Mouse (Mus musculus): Measurements from ENCODE around the gene Tmc3. TPM values are rescaled to one million over a fixed set of nuclear protein-coding genes. Genes with fewer than 3 reads are reported as not detected.
A peak's percentile ranks its signal among the peaks of the same experiment; 100 is the strongest.

The Tmc3 gene
- total RNA-seq, 2 experiments from 2014 or later = 1.8 to 1.9 TPM

- intact Hi-C loops (cut with DNase I) = loop anchor here (2.0 kb wide), 1 partner anchor 17 kb away; no protein-coding TSS in a partner anchor
- no peak for DNase-seq
Measured at GRCm38 (mm10) chr7:83633856-83634255, 49.1 kb downstream of the Tmc3 start.

DNA sequence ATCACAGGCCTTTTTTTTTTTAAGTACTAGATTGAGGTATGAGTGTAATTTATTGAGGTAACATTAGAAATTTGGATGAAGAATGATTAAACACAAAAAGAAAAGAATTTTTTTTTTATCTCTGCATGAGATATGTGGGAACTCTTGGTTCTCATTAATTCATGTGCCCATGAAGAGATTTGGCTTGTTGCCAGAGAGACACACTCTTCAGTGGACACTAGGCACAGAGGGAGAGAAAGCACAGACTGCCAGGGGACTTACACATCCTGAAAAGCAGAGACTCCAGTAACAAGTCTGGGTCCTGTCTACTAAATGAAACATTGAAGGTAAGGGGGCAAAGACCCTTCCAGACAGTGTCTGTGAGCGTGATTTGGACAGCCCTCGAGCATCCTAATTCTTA is 51.0 kb downstream of the Tmc3 start:
- DNase-seq = no peak
- intact Hi-C loops (cut with DNase I) = no loop called here

GRCm38 (mm10) chr7:83636425-83636824 is 51.7 kb downstream of the Tmc3 start:
- no peak for DNase-seq
- intact Hi-C loops (cut with DNase I) = no loop called here

GRCm38 (mm10) chr7:83637781-83638583 is 53.3 kb downstream of the Tmc3 start:
- intact Hi-C loops (cut with DNase I) = no loop called here
- DNase-seq = no peak

GRCm38 (mm10) chr7:83639084-83639483 is 54.4 kb downstream of the Tmc3 start:
- intact Hi-C loops (cut with DNase I) = no loop called here
- DNase-seq = no peak

DNA sequence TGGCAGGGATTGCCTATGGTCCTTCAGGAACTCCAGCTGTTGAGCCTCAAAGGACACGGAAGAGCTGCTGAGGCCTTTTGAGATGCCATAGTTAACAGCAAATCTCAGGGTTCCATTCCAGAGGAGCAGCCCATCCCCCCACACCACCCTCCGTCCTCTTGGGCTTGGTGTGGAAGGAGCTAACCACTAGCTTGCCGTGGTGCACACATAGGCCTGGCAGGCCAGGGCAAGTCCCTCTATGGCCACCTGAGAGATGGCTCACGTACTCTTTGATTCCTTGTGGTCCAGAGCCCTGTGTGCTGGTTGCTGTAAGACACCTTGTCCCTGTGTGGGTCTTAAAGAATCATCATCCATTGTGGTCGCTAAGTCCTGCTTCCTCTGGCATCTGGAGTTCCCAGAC is 55.9 kb downstream of the Tmc3 start:
- no peak for DNase-seq
- intact Hi-C loops (cut with DNase I) = no loop called here

GRCm38 (mm10) chr7:83641163-83641562 is 56.4 kb downstream of the Tmc3 start:
- intact Hi-C loops (cut with DNase I) = no loop called here
- no peak for DNase-seq

DNA sequence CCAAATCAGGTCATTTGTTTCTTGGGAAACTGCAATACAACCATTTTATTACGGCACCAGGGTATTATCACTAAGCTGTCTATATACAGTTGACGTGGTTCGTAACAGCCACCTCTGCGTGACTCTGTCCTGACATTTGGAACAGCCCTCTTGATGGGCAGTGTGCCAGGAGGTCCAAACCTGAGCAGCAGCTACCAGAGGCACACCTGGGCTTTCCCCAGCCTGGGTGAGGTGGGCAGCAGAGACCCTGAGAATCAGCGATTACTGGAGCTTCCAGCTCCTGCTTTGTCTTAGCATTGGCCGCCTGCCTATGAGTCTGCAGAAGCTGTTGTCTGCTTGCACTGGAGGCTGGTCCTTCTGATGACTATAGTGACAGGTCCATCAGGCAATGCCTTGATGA is 58.9 kb downstream of the Tmc3 start:
- intact Hi-C loops (cut with DNase I) = no loop called here
- DNase-seq = no peak

DNA sequence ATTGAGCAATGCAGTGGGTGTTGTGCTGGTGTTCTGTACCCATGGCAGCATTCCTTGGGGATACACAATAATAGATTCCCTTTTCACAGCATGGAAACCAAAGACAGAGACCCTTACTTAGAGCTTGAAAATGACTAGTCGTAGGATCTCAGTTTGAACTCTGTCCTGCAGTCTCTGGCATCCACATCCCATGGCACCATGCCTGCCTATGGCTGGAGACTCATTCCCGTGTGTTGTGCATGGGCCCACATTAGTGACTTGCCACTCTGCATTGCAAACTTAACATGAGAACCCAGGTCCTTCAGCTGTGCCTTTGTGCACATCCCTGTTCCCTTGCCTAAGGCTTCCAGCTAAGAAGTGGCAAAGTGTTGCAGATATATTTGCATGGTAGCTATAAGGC is 60.0 kb downstream of the Tmc3 start:
- intact Hi-C loops (cut with DNase I) = no loop called here
- DNase-seq = no peak

DNA sequence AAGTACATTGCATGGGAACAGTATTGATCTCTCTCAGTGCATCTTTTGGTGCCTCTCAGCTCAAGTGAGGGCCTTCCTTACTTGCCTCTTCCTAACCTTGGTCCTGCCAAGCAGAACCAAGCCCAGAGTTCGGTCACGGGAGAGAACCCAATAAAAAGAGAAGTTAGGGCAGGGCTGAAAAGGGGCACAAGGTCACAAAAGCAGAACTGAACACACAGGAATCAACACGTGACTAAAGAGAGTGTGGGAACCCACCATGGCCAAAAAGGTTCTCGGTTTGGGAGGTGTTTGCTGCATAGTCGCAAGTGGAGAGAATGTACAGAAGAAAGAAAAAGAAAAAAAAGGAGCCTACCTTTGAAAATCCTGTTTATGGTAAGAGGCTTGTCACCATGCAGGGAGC is 60.7 kb downstream of the Tmc3 start:
- intact Hi-C loops (cut with DNase I) = no loop called here
- no peak for DNase-seq

GRCm38 (mm10) chr7:83648807-83649206 is 64.1 kb downstream of the Tmc3 start:
- no peak for DNase-seq
- intact Hi-C loops (cut with DNase I) = no loop called here

DNA sequence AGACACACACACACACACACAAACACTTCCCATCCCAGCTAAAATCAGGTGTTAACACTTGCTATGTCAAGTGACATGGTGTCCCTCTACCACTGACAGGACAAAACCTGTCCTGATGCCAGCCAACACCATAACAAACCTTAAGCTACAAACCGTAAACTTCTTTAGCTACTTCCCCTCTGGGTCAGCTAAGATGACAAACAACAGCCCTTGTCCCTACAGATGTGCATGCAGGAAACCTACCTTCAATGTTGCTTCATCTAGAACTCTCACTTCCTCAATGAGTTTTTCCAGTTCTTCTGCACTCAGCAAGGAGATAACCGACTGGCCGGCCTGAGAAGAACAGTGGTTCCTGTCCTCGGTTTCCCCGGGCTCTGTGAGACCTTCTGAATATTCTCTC is 65.9 kb downstream of the Tmc3 start:
- DNase-seq = no peak
- intact Hi-C loops (cut with DNase I) = loop anchor here (2.0 kb wide), 1 partner anchor 18 kb away; no protein-coding TSS in a partner anchor

DNA sequence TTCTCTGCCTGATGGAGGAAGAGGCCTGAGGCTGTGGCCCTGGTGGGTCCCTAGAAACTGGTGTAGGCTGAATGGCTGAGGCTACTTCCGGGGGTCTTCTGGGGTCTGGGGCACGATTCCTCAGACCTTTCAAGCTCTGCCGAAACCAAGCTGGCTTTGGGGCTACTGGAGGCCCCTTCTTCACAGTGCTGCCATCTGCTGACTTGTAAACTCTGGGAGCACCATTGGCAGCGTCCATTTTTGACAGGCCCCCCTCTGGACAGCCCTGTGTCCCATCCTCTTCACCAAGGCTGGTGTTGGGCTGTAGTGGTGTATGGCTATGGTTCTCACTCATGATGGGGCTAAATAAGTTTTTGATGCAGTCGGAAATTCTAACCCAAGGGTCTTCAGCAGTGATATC is 67.8 kb downstream of the Tmc3 start:
- DNase-seq = no peak
- intact Hi-C loops (cut with DNase I) = no loop called here

- no peak for DNase-seq
- intact Hi-C loops (cut with DNase I) = no loop called here
Measured at GRCm38 (mm10) chr7:83653605-83654051, 68.9 kb downstream of the Tmc3 start.

DNA sequence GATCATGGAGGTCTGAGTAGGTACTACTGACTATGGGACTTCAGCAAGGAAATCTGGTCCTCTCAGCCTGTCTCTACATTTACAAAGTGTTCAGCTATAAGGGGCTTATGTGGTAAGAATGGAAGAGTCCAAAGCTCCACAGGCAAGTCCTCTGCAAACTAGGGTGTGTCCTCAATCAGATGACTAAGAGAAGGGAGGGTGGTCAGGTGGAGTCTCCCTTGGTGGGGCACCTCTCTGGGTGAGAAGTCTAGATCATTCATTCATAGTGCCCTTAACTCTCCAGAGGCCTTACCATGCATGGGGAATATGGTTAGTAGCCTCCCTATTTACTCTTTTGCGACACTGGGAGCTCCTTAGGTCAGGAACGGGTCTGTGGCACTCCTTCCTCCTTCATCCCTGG is 69.5 kb downstream of the Tmc3 start:
- intact Hi-C loops (cut with DNase I) = no loop called here
- DNase-seq = no peak

- DNase-seq = peak; percentile 44 to 54
- intact Hi-C loops (cut with DNase I) = loop anchor here (5.0 kb wide), 1 partner anchor 227 kb away; the partner anchor contains the start of genes Mesd and Tlnrd1
Measured at GRCm38 (mm10) chr7:83654938-83655630, 70.4 kb downstream of the Tmc3 start.

GRCm38 (mm10) chr7:83658716-83659115 is 74.0 kb downstream of the Tmc3 start:
- peak in 1 of 2 experiments; percentile 41 for DNase-seq
- intact Hi-C loops (cut with DNase I) = loop anchor here (5.0 kb wide), 1 partner anchor 224 kb away; the partner anchor contains the start of genes Mesd and Tlnrd1

- intact Hi-C loops (cut with DNase I) = loop anchor here (5.0 to 10.0 kb wide), 2 partner anchors 223 to 425 kb away; partner anchors contain the start of genes Cemip, Mesd and Tlnrd1
- DNase-seq = peak; percentile 56 to 61
Measured at GRCm38 (mm10) chr7:83659159-83660065, 74.7 kb downstream of the Tmc3 start.

- intact Hi-C loops (cut with DNase I) = loop anchor here (10.0 kb wide), 1 partner anchor 425 kb away; the partner anchor contains the start of gene Cemip
- no peak for DNase-seq
Measured at GRCm38 (mm10) chr7:83660273-83660691, 75.6 kb downstream of the Tmc3 start.

DNA sequence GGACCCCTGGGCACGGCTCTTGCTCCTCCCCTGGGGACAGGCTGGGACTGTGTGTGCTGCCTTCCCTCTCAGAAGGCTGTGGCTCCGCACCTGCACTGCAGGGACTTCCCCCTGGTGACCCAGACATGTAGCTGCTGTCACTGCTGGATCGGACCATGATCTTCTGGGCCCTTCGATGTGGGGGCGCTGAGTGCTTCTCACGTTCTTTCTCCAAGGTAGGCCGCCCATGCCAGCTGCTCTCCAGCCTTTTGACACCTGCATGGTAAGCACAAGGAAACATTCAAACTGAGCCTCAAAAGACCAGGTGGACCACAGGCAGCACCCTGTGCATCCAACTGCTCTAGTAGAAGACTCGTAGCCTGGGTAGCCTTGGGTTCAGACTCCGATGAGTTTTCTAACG is 76.3 kb downstream of the Tmc3 start:
- no peak for DNase-seq
- intact Hi-C loops (cut with DNase I) = loop anchor here (10.0 kb wide), 1 partner anchor 424 kb away; the partner anchor contains the start of gene Cemip

Measured in heart, postnatal 10 days (tissue).